Mouse (Mus musculus): ENCODE results near the gene Atp8b3. TPM values are rescaled to one million over a fixed set of nuclear protein-coding genes. Genes with fewer than 3 reads are reported as not detected.

The Atp8b3 gene
- polyA plus RNA-seq (2017; shearing (Covaris generic)): not detected

DNA sequence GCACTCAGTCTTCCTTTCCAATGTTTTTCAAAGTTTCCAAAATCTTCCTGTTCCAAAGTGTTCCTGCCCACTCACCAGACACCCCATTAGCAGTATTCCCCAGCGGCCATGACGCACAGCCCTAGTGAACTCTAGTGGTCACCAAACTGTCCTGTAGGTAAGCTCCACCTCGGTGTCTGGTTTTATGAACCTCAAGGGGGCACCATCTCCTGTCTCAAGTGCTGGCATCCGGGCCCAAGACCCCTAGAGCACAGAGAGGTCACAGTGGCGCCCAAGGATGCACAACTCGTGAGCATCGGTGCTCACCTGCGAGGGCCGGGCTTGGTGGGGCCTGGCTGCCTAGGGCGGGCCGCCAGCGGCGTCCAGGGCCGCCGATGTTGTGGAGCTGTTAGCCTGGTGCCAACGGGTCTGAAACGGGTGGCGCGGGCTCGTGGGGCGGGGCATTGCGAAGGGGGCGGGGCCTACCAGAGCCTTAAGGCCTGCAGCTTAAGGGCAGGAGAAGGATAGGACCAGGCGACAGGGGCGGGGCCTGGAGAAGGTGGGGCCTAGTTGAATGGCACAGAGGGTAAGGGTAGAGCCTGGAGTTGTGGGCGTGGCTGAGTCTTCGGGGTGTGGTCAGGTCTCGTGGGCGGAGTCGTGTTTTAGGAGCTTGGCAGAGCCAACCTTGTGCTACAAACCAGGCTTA is at the start of gene Atp8b3:
TSS of gene Atp8b3 (minus strand) at position 415 of the 685 bp plus-strand sequence.
- ATAC-seq: peak; percentile 62

DNA sequence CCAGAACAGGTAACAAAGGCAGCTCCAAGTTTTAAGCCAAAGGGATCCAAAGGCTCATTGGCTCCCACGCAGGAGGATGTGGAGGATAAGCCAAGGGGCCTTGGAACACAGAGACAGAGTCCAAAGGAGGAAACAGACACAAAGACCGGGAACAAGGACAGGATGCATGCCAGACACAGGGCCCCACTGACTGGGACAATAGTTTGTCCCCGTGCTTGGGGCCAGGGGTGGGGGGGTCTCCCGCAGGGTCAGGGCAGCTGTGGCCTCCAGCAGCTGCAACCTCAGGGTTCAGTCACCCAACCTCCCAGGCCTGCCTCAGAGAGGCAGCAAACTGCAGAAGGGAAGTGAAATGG is 48.4 kb upstream of the Atp8b3 start:
- no peak for ATAC-seq

DNA sequence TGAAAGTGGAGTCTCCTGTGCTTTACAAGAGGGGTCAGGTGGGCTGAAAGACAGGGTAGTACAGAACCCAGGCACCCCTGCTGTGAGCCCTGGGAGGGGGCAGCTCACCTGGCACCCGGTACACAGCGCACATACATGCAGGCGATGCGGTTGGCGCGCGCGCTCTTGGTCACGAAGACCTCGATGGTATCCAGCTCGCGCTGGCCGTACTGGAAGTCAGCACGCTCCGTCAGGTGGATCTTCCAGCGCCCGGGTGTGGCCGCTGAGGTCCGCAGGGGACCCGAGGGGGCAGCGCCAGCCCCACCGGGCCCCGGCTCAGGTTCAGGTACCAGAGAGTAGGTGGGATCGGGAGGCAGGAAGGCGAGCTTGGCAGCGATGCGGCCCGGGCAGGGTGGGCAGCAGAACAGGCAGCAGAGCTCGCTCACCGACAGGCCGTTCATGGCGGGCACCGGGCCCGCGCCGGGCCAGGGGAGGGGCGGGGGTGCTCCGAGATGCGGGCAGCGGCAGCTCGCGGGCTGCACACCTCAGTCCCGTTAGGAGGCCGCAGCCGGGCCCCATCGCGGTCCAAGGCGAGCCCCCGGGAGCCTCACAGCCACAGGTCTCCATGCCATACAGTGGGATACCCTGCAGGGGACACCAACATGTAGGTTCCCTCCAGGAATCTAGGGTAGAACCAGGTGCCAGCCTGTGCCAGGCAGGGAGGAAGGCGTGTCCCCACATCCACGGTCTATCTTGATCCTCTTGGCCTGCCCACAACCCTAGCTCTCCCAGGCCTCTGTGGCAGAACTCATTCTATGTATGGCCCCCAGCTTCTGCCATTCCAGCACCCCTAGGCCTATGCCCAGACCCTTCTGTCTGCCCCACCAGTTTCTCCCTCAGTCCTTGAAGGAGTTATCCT is 47.7 kb upstream of the Atp8b3 start:
- no peak for ATAC-seq

DNA sequence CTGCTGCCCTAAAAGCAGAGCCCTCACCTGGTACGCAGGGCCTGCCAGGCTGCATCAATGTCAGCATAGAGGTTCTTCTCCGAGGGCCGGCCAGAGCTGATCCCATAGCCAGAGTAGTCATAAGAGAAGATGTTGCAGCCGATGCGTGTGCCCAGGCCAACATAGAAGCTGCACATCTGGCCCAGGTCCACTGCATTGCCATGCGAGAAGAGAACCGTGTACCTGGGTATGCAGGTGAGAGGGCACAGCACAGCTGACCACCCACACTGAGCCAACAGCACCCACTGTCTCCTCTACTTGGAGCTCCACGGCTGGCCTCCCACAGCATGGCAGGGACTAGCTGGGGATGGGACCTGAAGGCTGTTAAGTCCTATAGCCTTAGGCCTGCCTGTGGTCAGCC is 46.7 kb upstream of the Atp8b3 start:
- no peak for ATAC-seq

DNA sequence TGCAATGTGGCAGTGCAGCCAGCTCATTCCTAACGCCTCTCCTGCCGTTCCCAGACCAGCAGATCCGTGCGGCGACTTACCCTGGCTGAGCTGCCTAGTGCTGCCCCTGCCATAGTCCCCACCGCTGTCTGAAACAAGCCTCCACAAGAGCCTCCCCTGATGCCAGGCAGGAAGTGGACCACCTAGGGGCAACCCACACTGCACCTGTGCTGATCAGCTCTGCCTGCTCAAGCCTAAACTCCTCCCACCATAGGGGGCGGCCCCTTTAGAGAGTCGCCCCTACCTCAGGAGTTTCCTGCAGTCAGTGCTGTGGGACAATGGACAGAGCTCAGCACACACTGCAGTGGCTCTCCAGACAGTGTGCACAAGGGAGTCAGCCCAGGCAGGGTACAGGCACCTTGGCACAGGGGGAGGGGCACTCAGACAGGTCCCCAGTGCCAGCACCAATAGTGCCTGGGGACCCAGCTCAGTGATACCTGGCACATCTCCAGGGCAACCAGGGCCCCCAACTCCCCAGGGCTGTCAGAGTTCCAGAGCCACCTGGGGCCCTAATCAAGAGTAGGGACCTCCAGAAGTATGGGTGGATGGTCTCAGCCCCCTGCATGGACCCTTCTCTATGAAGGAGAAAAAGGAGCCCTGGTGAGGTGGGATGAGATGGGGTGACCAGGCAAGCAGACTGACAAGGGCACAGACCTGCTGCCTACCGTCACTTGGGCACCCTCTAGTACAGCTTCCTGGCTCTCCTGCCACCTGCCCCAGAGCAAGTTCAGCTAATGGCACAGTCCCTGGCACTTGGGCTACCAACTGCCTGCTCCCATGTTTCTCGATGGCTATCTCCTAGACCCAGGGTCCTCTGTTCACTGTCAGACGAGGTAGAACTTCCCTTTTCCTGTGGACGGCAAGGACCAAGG is 46.0 kb upstream of the Atp8b3 start:
- ATAC-seq: no peak

DNA sequence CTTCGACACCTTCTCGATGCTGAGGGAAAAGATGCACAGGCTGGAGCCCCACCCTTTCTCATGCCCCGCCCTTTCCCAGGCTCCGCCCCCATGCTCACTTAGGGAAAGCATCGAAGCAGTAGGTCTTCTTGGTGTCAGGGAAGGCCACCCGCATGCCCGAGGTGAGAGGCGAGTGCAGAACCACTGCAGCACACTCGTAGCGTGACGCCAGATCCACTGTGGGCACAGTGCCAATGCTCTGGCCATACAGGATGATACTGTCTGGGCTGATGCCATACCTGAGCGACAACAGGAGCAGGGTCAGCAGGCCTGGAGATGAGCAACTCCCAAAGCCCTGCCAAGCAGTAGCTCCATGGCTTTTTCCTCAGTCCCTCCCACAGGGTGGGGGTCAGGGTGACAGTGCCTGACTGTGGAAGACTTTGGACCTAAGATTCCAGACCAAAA is 45.1 kb upstream of the Atp8b3 start:
- no peak for ATAC-seq

DNA sequence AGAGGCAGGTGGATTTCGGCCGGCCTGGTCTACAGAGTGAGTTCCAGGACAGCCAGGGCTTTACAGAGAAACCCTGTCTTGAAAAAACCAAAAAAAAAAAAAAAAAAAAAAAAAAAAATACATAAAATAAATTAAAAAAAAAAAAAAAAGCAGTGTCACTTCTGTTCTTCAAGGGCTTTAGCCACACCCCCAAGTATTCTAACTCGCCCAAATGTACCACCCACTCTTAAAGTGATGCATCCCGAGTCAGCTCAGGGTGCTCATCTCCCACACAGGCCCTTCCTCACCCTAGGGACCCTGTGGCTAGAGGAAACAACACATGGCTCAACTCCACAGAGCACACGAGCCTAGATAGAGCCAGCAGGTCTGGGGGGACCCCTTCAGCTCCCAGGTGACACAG is 44.1 kb upstream of the Atp8b3 start:
- no peak for ATAC-seq

DNA sequence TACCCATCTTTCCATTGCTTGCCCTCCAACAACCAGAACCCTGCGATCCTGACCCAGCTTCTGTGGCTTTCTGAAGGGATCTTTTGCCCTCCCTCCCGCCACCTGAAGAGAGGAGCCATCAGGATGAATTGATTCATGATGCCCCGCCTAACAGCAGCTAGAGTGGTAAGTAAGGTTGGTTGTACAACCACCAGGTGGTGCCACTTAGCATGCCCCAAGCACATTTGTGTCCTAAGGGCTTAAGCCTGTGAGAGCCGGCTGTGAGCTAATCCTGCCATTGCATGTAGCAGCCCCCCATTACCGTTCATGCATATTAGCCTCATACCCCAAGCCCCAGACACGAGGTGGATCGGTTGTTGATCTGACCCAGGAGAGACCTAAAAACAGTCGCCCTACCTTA is 40.0 kb upstream of the Atp8b3 start:
- ATAC-seq: peak; percentile 48

DNA sequence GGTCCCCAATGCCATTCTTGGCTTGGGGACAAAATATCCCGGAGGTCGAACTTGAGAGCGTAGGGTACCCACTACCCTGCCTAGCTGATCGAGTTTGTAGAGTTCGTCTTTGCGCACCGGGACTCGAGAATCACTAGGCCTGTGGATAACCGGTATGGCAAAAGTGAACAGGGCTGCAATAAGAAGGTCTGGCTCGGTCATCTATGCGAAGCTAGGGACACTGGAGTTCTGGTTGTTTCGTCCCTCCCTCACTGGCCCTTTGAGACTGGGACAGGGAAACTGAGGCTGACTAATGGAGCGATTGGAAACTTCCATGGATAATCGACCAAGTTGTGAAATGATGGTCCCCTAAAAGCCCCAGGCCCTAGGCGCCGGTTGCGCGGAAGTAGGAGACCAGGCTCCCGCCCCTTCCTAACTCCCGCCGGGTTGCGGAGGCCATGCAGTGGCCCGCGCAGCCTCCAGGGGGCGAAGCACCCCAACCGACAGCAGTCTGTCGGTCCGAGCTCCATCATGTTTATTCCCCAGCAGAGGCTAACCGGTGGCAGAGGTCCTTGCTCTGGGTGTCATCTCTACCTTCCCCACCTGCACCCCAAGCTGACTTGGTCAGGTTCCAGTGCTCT is 39.3 kb upstream of the Atp8b3 start:
- ATAC-seq: peak; percentile 57

DNA sequence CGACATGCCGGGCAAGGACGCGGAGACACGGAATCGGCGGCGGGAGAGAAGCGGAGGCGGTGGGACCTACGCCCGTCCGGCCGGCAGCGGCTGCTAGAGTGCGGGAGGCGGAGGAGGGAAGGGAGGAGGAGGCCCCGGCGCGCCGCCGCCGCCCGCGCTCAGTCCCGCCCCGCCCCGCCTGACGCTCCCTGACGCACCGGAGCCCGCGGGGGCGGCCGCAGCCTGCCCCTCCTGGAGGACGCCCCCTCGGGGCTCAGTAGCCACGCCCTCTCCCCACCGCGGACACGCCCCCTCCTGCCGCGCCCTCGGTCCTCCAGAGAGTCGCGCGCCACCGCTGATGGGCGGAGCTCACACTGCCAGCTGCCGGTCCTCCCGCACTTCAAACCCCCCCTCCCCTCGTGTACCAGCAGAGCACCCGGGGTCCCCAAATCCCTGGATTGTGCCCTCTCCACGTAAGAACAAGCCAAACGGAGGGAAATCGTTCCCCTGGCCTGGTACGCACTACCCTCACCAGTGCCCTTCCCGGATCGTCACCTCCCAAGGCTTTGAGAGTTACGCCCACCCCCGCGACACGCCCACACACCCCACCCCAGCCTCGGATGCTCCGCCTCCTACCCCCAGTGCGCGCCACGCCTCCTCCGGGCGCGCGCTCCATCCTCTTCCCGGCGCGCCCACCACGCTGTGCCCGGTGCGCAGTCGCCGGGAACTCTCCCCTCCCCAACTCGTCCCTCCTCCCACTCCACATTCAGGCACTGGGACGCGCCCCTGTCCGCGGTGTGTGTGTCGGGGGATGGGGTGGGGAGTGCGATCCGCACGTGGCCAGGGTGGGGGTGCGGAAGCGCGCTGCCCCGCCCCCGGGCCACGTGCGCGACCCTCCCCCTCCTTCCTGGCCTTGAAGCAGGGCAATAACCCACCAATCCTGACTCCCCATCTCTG is 38.5 kb upstream of the Atp8b3 start, which contains the start of gene Klf16:
TSS of gene Klf16 (minus strand) at position 127 of the 936 bp plus-strand sequence.
- peak; percentile 76 for ATAC-seq

DNA sequence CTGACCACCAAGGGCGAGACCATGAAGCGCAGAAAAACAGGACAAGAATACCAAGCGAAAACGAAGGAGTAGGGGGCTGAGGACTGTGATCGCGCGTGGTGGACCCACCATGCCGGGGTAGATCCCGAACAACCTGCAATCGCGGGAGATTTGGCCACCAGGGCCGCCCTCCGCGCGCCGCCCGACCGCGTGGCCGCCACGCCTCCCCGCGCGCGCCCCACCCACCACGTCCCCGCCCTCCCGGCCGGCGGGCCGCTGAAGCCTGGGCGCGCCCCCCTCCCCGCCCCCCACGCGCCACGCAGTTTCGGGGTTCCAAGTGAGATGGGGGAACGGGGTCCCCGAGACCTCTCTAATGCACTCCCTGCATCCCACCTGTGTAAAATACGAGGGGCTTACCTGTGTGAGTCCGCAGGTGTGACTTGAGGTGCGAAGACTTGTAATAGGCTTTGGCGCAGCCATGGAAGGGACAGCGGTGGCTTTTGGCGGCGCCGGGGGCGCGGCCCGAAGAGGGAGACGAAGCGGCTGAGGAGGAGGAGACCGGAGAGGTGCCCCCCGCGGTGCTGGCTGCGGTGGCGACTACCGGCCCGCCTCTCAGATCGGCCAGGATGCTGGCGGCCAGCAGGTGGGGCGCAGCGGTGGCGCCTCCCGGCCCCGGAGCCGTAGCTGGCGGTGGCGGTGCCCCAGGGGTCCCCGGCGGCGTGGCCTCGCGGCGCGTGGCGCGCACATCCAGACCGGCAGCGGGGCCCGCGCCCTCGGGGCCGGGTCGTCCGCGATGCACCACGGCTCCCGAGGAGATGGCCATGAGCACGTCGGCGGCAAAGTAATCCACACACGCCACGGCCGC is 37.6 kb upstream of the Atp8b3 start:
- no peak for ATAC-seq

DNA sequence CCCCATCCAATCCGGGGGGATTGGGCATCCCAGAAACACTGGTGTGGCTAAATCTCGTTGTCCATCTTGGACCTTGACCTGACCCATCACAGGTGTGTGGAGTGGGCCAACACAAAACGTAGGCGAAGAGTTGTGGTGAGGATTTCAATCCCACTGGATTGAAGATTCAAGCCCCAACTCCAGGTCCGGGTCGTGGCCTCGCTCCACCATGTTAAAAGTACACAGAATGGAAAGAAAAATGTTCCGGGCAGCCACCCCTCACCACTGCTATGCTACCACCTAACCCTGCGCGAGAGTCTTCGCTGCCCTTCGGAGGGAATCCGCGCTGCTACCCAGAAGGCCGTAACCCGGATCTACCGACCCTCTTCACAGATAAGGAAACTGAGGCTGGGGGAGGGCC is 37.0 kb upstream of the Atp8b3 start:
- ATAC-seq: no peak

DNA sequence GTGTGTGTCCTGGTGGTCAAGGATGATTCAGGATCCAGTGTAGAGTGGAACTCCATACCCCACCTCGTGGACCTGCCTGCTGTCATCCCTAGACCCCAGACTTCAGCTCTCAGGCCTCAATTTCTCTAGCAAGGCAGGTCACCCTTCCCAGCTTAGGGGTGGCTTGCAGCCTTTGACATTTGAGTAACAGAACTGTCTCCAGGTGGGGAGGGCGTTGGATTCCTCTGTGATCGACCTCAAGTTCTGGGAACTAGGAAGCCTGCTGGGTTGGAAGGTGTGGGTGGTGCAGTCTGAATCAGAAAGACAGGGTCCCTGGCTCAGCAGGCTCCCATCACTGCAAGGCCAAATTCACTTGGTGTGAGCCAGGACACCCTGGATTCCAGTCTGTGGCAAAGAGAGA is 36.0 kb upstream of the Atp8b3 start:
- no peak for ATAC-seq

DNA sequence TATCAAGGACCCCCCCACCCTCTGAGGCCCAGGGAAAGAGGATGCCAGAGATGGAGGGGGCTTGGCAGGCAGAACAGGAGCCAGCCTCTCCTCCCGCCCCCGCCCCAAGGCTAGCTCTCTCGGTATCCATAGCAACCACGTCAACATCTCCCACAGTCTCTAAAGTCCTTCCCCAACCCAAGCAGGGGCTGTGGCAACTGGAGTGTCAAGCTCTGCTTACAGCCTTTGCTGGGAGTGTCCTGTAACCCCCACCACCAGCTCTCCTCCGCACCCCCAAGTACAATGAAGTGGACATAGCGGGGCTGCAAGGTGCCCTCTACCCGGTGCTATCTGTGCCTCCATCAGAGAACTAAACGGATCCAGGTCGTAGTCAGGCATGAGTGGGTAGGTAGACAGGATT is 35.0 kb upstream of the Atp8b3 start:
- no peak for ATAC-seq

DNA sequence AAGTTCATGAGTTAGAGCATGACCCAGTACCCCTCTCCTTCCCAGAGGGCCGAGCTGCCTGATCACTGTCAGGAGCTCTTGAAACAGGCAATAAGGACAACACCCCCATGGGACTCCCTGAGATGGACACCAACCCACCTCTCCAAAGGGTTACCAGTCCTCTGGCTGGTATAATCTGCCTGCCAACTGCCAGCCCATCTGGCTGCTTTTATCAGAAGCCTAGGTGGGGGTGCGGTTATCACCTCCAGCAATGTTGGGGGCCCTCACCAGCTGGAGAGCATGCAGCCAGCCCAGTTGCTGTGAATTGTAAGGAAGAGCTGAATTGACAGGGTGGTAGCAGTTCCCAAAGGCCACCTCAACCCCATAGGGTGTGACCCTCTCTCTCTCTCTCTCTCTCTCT is 33.6 kb upstream of the Atp8b3 start:
- ATAC-seq: no peak

DNA sequence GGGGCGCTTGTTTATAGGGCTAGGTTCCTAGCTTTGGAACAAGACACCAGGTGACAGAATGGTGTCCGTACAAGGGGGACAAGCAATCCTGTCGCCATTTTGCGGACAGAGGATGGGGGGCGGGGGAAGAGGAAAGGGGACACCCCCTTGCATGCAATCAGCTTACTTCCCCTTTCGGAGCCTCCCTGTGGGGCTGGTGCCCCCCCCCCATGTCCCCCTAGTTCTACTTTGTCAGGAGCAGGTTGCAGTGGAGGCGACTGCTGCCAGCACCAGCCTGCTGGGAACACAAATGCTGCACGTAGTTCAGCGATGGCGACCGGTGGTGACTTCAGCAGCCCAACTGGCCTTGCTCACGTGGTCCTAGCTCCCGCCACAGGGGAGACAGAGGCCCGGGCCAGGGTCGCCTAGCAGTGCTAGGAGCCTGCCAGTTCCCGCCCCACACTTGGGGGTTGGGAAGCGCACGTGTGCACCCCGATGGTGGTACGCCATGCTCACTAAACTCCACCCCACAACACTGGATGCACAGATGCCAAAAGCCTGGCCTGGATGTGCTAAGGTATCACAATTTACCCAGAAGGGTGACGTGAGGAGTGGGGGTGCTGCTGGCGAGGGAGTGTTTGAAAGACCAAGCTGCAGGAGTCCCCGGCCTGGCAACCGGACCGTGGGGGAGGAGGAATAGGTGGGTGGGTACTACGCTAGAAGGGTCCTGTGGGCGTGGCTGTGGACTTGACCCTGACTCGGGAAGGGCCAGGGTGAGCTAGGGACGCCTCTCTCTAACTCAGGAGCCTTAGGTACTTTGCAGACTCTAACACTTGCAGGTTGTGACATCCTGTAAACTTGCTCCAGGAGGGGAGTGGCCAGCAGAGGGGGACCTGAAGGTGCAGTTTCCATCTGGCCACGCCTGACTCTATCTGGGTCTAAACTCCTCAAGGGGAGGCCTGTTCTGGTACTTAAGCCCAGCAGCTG is 32.2 kb upstream of the Atp8b3 start:
- ATAC-seq: no peak

DNA sequence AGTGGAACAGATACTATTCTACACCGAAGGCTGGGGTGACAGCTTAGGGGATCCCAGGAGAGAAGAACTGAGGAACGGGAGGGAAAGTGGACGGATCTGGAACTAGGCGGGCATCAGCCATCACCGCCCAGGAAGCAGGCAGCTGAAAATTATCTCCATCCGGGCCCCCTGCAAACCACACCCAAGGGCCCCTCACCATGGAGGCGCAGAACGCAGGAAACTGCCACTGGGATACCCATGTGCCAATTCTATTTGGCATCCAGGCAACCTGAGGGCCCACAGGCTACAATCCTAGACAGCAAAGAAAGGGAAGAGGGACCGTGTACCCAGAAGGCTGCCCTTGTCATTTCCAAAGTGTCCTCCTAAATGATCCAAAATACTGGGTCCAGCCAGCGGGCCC is 31.5 kb upstream of the Atp8b3 start:
- no peak for ATAC-seq

DNA sequence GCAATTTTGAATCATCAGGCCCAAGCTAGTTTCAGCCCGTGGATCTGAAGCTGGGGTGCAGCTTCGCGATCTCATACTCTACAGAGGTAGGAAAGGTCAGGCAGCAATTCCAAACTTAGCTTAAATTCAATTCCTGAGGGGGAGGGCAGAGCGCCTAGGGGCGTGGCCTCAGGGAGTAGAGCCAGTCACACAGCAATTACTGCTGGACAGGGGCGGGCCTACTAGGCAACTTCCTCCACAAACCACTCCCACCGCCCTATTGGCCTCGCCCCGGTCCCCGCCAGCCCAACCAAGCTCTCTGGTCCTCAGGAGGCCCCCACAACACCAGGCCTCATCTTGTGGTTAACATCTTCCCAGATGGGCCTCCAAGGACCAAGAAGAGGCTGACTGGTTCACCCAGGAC is 30.7 kb upstream of the Atp8b3 start:
- no peak for ATAC-seq

DNA sequence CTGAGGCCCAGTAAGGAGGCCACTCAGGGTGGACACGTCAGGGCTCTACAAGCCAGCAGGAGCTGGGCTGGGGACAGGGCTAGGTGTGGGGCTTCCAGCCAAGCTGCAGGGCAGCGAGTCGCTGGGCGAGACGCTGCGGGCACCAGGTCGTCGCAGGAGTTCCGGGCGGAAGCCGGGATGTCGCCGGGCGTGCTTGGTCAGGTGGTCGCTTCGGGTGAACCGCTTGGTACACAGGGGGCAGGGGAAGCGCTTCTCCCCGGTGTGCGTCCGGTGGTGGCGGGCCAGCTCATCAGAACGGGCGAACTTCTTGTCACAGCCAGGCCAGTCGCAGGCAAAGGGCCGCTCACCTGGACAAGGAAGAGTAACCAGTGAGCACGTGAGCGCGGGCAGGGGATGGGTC is 30.0 kb upstream of the Atp8b3 start:
- no peak for ATAC-seq
